Mouse (Mus musculus) T-helper 17 cell (primary cell): ENCODE measurements around the gene Grcc10.

ENCODE experiments used
- in situ Hi-C, 2 experiments: fragments of 300-600 bp; cut with MboI, MseI; formaldehyde crosslinking; loops; 1 replicate in 1 of 2; 2 replicates in 1 of 2; pipeline ENCODE4 v1.15.1; 2025; ENCODE audit warnings: high pct_unique_total_duplicates in 2 of 2

The Grcc10 gene

GRCm38 (mm10) chr6:124740888-124741761 lies at the start of gene Grcc10:
Grcc10 (minus strand) TSS chr6:124741374.
- in situ Hi-C loops, result loop anchor here in 1 of 2 experiments (10.0 kb wide), 1 partner anchor 1936 kb away; the partner anchor contains the start of gene Slc2a3

DNA sequence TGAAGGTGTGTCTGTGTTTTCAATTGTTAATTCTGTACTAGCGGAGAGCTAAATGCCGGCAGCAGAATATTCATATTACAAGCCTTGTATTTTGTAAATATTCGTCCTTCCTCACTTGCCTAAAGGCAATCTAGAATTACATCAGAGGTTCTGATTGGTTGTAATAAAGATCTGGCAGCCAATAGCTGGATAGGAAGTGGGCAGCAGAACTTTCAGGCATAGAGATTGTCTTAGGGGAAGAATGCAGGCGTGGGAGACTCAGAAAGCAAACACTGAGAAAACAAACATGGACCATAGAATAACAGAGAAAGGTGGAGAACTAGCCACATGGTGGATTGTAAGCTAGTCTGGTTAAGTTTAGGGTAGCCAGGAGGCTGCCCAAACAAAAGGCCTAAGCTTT lies 48.9 kb upstream of the Grcc10 start:
- in situ Hi-C loops, result loop anchor here in 1 of 2 experiments (25.0 kb wide), 1 partner anchor 753 kb away; no protein-coding TSS in a partner anchor

- in situ Hi-C loops, result loop anchor here in 1 of 2 experiments (25.0 kb wide), 1 partner anchor 752 kb away; no protein-coding TSS in a partner anchor
Measured at GRCm38 (mm10) chr6:124789519-124789918, 48.3 kb upstream of the Grcc10 start.

DNA sequence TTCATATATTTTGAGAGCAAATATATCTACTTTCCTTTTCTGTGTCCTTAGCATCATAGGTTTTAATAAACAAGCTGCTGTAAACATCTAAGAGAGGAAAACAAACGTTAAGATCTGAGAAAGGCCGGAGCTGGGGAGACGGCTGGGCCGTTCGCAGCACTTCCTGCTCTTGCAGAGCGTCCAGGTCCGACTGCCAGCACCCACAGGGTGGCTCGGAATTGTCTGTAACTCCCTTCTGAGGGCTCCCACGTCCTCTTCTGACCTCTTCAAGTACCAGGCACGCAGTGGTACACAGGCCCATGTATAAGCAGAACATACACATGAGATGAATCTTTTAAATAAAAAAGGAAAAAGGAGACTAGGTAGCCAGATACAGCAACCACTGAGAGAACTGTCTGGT lies 46.5 kb upstream of the Grcc10 start:
- in situ Hi-C loops, result loop anchor here in 1 of 2 experiments (25.0 kb wide), 1 partner anchor 750 kb away; no protein-coding TSS in a partner anchor

DNA sequence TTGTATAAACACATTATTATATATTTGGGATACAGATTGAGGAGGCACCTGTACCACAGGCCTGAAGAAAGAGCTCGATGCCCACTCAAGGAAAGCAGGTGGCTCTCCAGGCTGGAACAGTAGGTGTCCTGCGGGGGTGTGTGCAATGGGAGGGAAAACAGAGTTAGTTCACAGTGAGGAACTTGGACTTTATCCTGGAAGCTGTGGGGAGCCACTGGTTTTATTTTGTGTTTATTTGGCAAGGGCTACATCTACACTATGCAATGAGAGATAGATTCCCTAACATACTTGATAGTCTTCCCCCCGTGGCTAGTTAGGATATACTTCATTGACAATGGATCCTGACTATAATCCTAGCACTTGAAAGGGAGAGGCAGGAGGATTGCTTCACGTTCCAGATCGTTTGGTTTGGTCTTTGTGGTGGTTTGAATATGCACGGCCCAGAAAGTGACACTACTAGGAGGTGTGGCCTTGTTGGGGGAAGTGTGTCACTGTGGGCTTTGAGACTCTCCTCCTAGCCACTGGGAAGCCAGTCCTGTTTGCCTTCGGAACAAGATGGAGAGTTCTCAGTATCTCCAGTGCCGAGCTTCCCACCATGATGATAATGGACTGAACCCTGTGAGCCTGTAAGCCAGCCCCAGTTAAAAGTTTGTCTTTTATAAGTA lies 45.7 kb upstream of the Grcc10 start:
- in situ Hi-C loops, result loop anchor here in 1 of 2 experiments (25.0 kb wide), 1 partner anchor 750 kb away; no protein-coding TSS in a partner anchor

GRCm38 (mm10) chr6:124782436-124782835 lies 41.3 kb upstream of the Grcc10 start:
- in situ Hi-C loops, result loop anchor here in 1 of 2 experiments (25.0 kb wide), 1 partner anchor 745 kb away; no protein-coding TSS in a partner anchor

- in situ Hi-C loops, result loop anchor here in 1 of 2 experiments (25.0 kb wide), 1 partner anchor 744 kb away; no protein-coding TSS in a partner anchor
Measured at GRCm38 (mm10) chr6:124780917-124781316, 39.7 kb upstream of the Grcc10 start.

DNA sequence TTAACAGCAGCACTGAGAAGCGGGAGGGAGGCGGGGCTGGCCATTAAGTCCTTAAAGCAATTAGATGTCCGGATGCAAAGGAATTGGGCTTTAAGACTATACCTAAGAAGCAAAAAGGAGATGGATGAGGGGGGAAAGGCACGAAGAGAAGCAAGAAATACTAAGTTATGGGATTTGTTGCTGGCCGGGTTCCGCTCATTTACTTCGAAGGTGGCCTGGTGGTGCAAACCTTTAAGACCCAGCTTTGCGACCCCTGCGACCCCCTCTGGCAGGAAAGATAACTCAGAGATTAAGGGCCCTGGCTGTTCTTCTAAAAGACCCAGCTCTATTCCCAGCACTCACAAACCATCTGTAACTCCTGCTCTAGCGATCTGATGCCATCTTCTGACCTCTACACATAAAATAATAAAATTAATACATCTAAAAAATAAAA lies 38.8 kb upstream of the Grcc10 start:
- in situ Hi-C loops, result loop anchor here in 1 of 2 experiments (25.0 kb wide), 1 partner anchor 743 kb away; no protein-coding TSS in a partner anchor

GRCm38 (mm10) chr6:124779222-124779983 lies 38.2 kb upstream of the Grcc10 start, which contains the start of gene Lrrc23:
Lrrc23 (minus strand) TSS chr6:124779727.
- in situ Hi-C loops, result loop anchor here in 1 of 2 experiments (25.0 kb wide), 1 partner anchor 742 kb away; no protein-coding TSS in a partner anchor

DNA sequence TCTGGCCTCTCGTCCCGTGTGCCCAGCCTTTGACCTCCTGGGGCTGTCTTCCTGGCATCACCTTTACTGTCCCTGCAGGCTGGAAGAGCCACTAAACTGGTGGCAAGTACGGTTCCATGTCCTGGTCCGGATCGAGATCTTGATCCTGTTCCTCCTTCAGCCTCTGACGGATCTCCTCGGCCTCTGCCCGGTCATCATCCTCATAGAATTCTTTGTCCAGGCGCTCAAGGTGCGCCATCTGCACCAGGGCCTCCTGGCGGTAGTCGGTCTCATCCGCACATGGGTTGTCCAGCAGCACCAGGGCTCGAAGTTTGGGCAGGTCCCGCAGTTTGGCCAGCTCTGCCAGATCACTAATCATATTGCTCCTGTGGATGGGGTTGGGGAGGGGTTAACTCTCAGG lies 29.3 kb upstream of the Grcc10 start:
- in situ Hi-C loops, result no loop called here

- in situ Hi-C loops, result no loop called here
Measured at GRCm38 (mm10) chr6:124770013-124770412, 28.8 kb upstream of the Grcc10 start.

GRCm38 (mm10) chr6:124769101-124769765 lies 28.1 kb upstream of the Grcc10 start, which contains the start of gene Eno2:
Eno2 (minus strand) TSS chr6:124769673.
- in situ Hi-C loops, result no loop called here

DNA sequence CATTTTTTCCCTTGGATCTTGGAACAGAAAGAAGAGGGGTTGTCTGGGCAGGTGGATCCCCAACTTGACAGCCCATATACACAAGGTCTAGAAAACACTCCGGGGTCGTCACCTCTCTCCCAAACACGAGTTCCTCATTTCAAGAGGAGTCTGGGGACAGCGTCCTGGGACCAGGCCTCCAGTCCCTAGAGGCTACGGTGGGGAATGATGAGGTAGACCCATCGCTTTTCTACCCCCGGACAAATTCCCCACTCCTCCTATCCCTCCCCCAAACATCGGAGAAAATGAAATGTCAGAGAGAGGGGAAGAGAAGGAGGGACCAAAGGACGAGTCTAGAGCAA lies 27.5 kb upstream of the Grcc10 start:
- in situ Hi-C loops, result no loop called here

DNA sequence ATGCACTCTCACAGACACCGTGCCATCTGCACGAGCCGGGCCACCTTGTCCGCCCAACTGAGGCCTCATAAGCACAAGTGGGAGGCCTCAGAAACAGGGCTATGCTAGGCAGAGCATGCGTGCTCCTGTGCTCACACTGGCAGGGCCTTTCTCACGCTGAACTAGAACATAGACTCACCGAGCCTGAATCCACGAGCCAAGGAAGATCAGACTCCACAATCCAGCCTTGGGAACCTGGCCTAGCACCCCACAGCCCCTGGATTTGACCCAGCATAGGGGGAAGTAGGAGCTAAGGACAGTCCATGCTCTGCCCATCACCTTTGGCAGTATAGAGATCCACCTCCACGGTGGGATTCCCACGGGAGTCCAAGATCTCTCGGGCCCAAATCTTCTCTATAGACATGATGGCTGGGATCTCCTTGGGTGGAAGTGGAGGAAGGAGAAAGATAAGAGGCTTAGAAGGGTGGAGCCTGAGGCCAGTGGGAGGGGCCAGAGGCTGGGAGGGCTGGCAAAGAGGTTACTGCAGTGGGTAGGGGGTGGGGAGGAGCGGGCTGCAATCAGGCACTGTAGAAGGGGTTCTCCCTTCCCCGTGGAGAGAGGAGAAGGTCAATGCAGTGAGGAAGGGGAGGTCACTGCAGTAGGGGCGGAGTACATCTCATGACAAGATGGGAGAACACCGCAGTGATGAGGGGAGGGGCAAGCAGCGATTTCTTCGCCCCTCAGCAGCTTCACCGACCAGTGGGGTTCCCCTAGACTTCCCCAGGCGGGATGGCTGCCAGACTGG lies 26.9 kb upstream of the Grcc10 start:
- in situ Hi-C loops, result no loop called here

GRCm38 (mm10) chr6:124767536-124767919 lies 26.4 kb upstream of the Grcc10 start:
- in situ Hi-C loops, result no loop called here

DNA sequence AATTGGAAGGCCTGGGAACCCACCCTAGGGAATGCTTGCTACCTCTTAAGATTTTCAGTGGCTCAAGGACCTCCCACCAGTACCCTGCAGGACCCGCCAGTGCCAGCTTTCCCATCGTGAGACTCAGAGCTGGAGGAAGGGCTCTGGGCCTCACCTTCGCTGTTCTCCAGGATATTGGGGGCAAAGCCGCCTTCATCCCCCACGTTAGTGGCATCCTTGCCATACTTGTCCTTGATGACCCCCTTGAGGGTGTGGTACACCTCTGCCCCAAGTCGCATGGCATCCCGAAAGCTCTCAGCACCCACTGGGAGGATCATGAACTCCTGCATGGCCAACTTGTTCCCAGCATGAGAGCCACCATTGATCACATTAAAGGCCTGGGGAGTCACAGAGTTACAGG lies 24.8 kb upstream of the Grcc10 start:
- in situ Hi-C loops, result no loop called here

DNA sequence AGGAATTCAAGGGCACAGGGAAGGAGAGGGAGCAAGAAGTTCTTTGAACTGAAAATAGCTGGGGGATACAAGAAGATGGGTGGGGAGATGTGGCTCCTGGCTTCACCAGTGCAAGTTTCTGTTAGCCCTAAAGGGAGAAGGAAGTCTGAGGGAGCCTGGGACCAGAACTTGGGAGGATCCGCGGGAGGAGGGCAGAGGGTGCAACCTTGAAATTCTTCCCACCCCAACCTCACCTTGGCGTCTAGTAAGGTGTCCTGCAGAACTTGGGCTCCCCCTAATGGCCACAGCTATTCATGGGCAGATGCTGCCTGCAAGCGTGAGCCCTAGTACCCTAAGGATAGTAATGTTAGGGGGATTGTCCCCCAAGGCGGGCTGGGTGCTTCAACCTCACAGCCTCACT lies 18.1 kb upstream of the Grcc10 start:
- in situ Hi-C loops, result loop anchor here in 1 of 2 experiments (5.0 kb wide), 1 partner anchor 47 kb away; the partner anchor contains the start of genes Emg1 and Phb2

DNA sequence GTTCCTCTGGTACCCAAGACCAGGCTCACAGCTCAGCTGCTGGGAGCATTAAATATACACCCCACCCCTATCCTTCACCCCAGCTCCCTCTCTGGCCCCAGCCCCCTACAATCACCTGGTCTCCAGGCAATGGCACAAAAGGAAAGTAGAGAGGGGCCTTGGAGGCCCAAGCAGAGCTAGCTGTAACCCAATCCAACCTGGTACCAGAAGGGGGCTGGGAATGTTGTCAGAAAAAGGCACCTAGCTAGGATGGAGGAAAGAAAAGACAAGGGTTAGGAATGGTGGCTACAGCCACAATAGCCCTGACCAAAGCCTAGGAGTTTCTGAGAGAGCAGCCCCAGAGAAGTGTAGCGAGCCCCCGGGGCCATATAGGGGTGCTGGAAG lies 17.7 kb upstream of the Grcc10 start:
- in situ Hi-C loops, result loop anchor here in 1 of 2 experiments (5.0 kb wide), 1 partner anchor 47 kb away; the partner anchor contains the start of genes Emg1 and Phb2
